8 mouse cellular contexts compared by ENCODE assay signal in genomic region chr16:90312449-90313082, GRCm38 (mm10). TPM values are rescaled to one million over a fixed set of nuclear protein-coding genes. Genes with fewer than 3 reads are reported as not detected.
DNase-seq lines count a peak whose midpoint lies in the region; ATAC-seq and TF ChIP-seq lines count a peak whose summit lies in the region.

No protein-coding gene starts in this region.

- 70% methylated on average over 13 of the region's 13 CpGs for WGBS in heart, embryonic 11.5 days (ENCODE audit: insufficient replicate concordance)
- 53% methylated on average over 13 of the region's 13 CpGs for WGBS in intestine, embryonic 16.5 days

- DNase-seq in heart, adult 8-10 months (ENCODE audit: low spot score), result no peak
- DNase-seq in cerebellum, adult 9-11 months, result peak; percentile 5
- no peak for DNase-seq in thymus, postnatal 0 days (ENCODE audit: low spot score)
- DNase-seq in thymus, postnatal 4 days, result no peak

- H3K9me3 ChIP-seq in heart, embryonic 11.5 days (replicated peaks; ENCODE audit: control insufficient read depth, low read length), result no peaks in the 10 kb centered on the region
- H3K9me3 ChIP-seq in ES-Bruce4 (replicated peaks; ENCODE audit: control insufficient read depth, insufficient read depth, low read length, poor library complexity, severe bottlenecking), result no peaks in the 10 kb centered on the region
- H3K9me3 ChIP-seq in intestine, embryonic 16.5 days (ENCODE audit: control insufficient read depth, low read length), result no peaks in the 10 kb centered on the region

- no peak overlapping the region for H3K27ac ChIP-seq in heart, embryonic 11.5 days (ENCODE audit: low read depth, low read length)
- H3K27ac ChIP-seq in ES-Bruce4 (ENCODE audit: insufficient read depth, low read length), result 0 out of 2 replicates have a peak overlapping the region, but pooled peaks have one; percentile 41
- no peak overlapping the region for H3K27ac ChIP-seq in intestine, embryonic 16.5 days (ENCODE audit: low read length)

- no peak overlapping the region for H3K9ac ChIP-seq in heart, embryonic 11.5 days (ENCODE audit: low read depth, low read length)
- H3K9ac ChIP-seq in ES-Bruce4 (ENCODE audit: low read depth, poor library complexity, severe bottlenecking), result no peak overlapping the region
- no peak overlapping the region for H3K9ac ChIP-seq in intestine, embryonic 16.5 days (ENCODE audit: low read depth, low read length)

- no peak overlapping the region for H3K4me2 ChIP-seq in heart, embryonic 11.5 days
- no peak overlapping the region for H3K4me2 ChIP-seq in intestine, embryonic 16.5 days (ENCODE audit: low read depth, low read length)

- 0 out of 2 replicates have a peak, but pooled peaks have one; percentile 46 for ATAC-seq in heart, embryonic 11.5 days (replicated peaks; ENCODE audit: insufficient number of reproducible peaks, low FRiP score, low TSS enrichment)
- peak; percentile 60 for ATAC-seq in intestine, embryonic 16.5 days
- 0 out of 2 replicates have a peak, but pooled peaks have one; percentile 56 for ATAC-seq in megakaryocyte, adult 5-6 weeks (ENCODE audit: poor library complexity, severe bottlenecking)

- no peaks in the 10 kb centered on the region for H3K27me3 ChIP-seq in heart, embryonic 11.5 days (ENCODE audit: control insufficient read depth, insufficient read depth, low read length)
- no peaks in the 10 kb centered on the region for H3K27me3 ChIP-seq in ES-Bruce4 (ENCODE audit: control insufficient read depth, insufficient read depth, low read length, poor library complexity, severe bottlenecking)
- H3K27me3 ChIP-seq in intestine, embryonic 16.5 days (replicated peaks; ENCODE audit: control insufficient read depth, insufficient read depth, low read length), result no peaks in the 10 kb centered on the region

- no peak for TF ChIP-seq EP300 in ES-Bruce4 (IDR thresholded peaks at IDR 0.05; ENCODE audit: insufficient read depth, low read depth, low read length)

- TF ChIP-seq POLR2A in ES-Bruce4 (IDR thresholded peaks at IDR 0.05; ENCODE audit: insufficient read depth, low read length), result no peak

- H3K4me1 ChIP-seq in heart, embryonic 11.5 days (ENCODE audit: control insufficient read depth, insufficient read depth, low read length), result no peaks in the 10 kb centered on the region
- H3K4me1 ChIP-seq in ES-Bruce4 (ENCODE audit: control insufficient read depth, insufficient read depth, low read length), result peaks cover 2% of the 10 kb centered on the region
- H3K4me1 ChIP-seq in intestine, embryonic 16.5 days (ENCODE audit: control insufficient read depth, insufficient read depth, low read length), result no peaks in the 10 kb centered on the region

- no peak overlapping the region for H3K4me3 ChIP-seq in heart, embryonic 11.5 days (ENCODE audit: low read depth, low read length)
- no peak overlapping the region for H3K4me3 ChIP-seq in ES-Bruce4 (ENCODE audit: low read depth, low read length)
- no peak overlapping the region for H3K4me3 ChIP-seq in intestine, embryonic 16.5 days (ENCODE audit: low read length)

- H3K36me3 ChIP-seq in heart, embryonic 11.5 days (ENCODE audit: control insufficient read depth, insufficient read depth, low read length), result no peaks in the 10 kb centered on the region
- no peaks in the 10 kb centered on the region for H3K36me3 ChIP-seq in ES-Bruce4 (ENCODE audit: control insufficient read depth, insufficient read depth, low read length, poor library complexity, severe bottlenecking)
- H3K36me3 ChIP-seq in intestine, embryonic 16.5 days (ENCODE audit: control insufficient read depth, insufficient read depth, low read length), result no peaks in the 10 kb centered on the region

- no peak for TF ChIP-seq CTCF in ES-Bruce4 (IDR thresholded peaks at IDR 0.05; ENCODE audit: low read depth, low read length)

RNA-seq across cellular contexts. Expression of gene Scaf4, which starts 28.3 kb away (rescaled TPM):
- polyA plus RNA-seq in heart, embryonic 11.5 days (2014; fragmentation: Nextera tagmentation; extraction: Ambion mirVana), result 20.1 and 22.0 TPM in 2 replicates
- total RNA-seq in heart, adult 8-10 months (2022), result 10 to 100 TPM; 19.3 to 23.8 (median 20.7) TPM
- polyA plus RNA-seq in ES-Bruce4 (2011; ENCODE audit: insufficient read depth, insufficient read length, low read depth, missing spikeins), result 127 and 133 TPM in 2 replicates
- polyA plus RNA-seq in intestine, embryonic 16.5 days (2015; fragmentation: Nextera tagmentation; extraction: Ambion mirVana), result 15.4 and 18.1 TPM in 2 replicates
- 51.5 and 58.4 TPM in 2 replicates for total RNA-seq in megakaryocyte, adult 5-6 weeks (2015)
- 19.2 and 29.1 TPM in 2 replicates for total RNA-seq in megakaryocyte, adult 5-6 weeks (2017)
- 20.6 and 22.1 TPM in 2 replicates for polyA plus RNA-seq in thymus, postnatal 0 days (2015; fragmentation: Nextera tagmentation; extraction: Ambion mirVana)
